Mouse (Mus musculus): ENCODE measurements around the gene Gm20696.

DNA sequence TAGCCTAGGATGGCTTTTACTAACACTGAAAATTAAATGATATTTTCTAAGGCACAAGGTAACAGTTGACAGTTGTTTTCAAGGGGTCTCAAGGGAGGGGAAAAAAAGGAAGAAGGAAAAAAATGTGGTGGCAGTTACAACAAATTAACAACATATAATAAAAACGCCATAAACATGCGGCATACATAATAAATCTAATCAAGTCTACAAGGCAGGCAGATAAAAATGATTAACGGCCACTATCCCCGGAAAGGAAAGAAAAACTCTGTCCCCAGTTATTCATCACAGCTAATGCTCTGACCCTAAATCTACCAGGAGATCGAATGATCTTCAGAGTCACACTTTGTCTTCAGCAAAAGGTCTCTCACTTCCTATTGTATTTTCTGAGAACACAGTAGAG lies 330.4 kb downstream of the Gm20696 start:
- TF ChIP-seq GATA1 (IDR thresholded peaks at IDR 0.05; ENCODE audit: borderline replicate concordance, low read length) (no peak), TAL1 (conservative IDR thresholded peaks at IDR 0.05; ENCODE audit: low read depth, low read length) (no peak), CTCF (IDR thresholded peaks at IDR 0.05; ENCODE audit: low read depth, low read length) (no peak), POLR2AphosphoS5 (IDR thresholded peaks at IDR 0.05; ENCODE audit: insufficient replicate concordance, low read depth, low read length) (no peak), GATA2 (IDR thresholded peaks at IDR 0.05; ENCODE audit: borderline replicate concordance, low read depth, low read length) (no peak)

Data from G1E (cell line).